ENCODE assay signal across 8 mouse cellular contexts in genomic region chr9:103092248-103092647, GRCm38 (mm10). TPM values are rescaled to one million over a fixed set of nuclear protein-coding genes. Genes with fewer than 3 reads are reported as not detected.
DNase-seq lines count a peak whose midpoint lies in the region; ATAC-seq and TF ChIP-seq lines count a peak whose summit lies in the region.

No protein-coding gene starts in this region.

- H3K4me2 ChIP-seq in embryonic facial prominence, embryonic 14.5 days (ENCODE audit: low read depth, low read length): peak overlapping the region; percentile 87

- no peaks in the 10 kb centered on the region for H3K79me2 ChIP-seq in liver, adult 2 months (ENCODE audit: control insufficient read depth, insufficient read depth, low read length)

- no peaks in the 10 kb centered on the region for H3K27me3 ChIP-seq in embryonic facial prominence, embryonic 14.5 days (replicated peaks; ENCODE audit: control insufficient read depth, insufficient read depth, low read length)
- no peaks in the 10 kb centered on the region for H3K27me3 ChIP-seq in liver, adult 2 months (ENCODE audit: control insufficient read depth, insufficient read depth, low read length)

- DNase-seq in B cell, adult 2 months: peak; percentile 74 to 76
- DNase-seq in embryonic facial prominence, embryonic 14.5 days (ENCODE audit: low spot score): peak; percentile 86
- peak; percentile 34 to 64 for DNase-seq in heart, adult 9 months (ENCODE audit: low spot score in 2 of 2)
- peak; percentile 72 to 74 for DNase-seq in kidney, adult 8-10 months
- peak; percentile 39 for DNase-seq in liver, adult 2 months (ENCODE audit: extremely low read depth, low read depth, low spot score)
- peak; percentile 32 to 37 for DNase-seq in spleen, postnatal 36 days (ENCODE audit: low spot score in 2 of 2)

- TF ChIP-seq POLR2A in bone marrow macrophage, adult 2 months (IDR thresholded peaks at IDR 0.05; ENCODE audit: borderline replicate concordance, low read depth, low read length): no peak
- TF ChIP-seq POLR2A in liver, adult 2 months (IDR thresholded peaks at IDR 0.05; ENCODE audit: extremely low read depth, insufficient read depth, low read length): no peak

- H3K9ac ChIP-seq in embryonic facial prominence, embryonic 14.5 days (ENCODE audit: low read depth, low read length): peak overlapping the region; percentile 65
- peak overlapping the region; percentile 60 for H3K9ac ChIP-seq in liver, adult 2 months (ENCODE audit: low read depth, low read length)

- no peaks in the 10 kb centered on the region for H3K36me3 ChIP-seq in embryonic facial prominence, embryonic 14.5 days (ENCODE audit: control insufficient read depth, insufficient read depth, low read length)
- H3K36me3 ChIP-seq in liver, adult 2 months (ENCODE audit: control insufficient read depth, insufficient read depth, low read length): no peaks in the 10 kb centered on the region

- H3K4me1 ChIP-seq in bone marrow macrophage, adult 2 months (ENCODE audit: control insufficient read depth, insufficient read depth, low read length): peaks cover 5% of the 10 kb centered on the region
- no peaks in the 10 kb centered on the region for H3K4me1 ChIP-seq in embryonic facial prominence, embryonic 14.5 days (ENCODE audit: control insufficient read depth, insufficient read depth, low read length)
- H3K4me1 ChIP-seq in liver, adult 2 months (ENCODE audit: control insufficient read depth, insufficient read depth, low read length): peaks cover 15% of the 10 kb centered on the region

- H3K9me3 ChIP-seq in embryonic facial prominence, embryonic 14.5 days (ENCODE audit: control insufficient read depth, low read length): no peaks in the 10 kb centered on the region

- TF ChIP-seq CTCF in bone marrow macrophage, adult 2 months (IDR thresholded peaks at IDR 0.05; ENCODE audit: low read depth, low read length): peak; percentile 61
- TF ChIP-seq CTCF in liver, adult 2 months (IDR thresholded peaks at IDR 0.05; ENCODE audit: low read depth, low read length): peak; percentile 95

- peak overlapping the region; percentile 39 for H3K4me3 ChIP-seq in bone marrow macrophage, adult 2 months (ENCODE audit: insufficient read depth, low read length)
- H3K4me3 ChIP-seq in embryonic facial prominence, embryonic 14.5 days (ENCODE audit: low read depth, low read length): peak overlapping the region; percentile 44
- peak overlapping the region; percentile 37; the same call in 1 of the 2 replicates for H3K4me3 ChIP-seq in liver, adult 2 months (ENCODE audit: insufficient read depth, low read depth, low read length)

- peak; percentile 90 for ATAC-seq in embryonic facial prominence, embryonic 14.5 days (ENCODE audit: low read depth)
- peak; percentile 59 for ATAC-seq in monocyte, adult 5-6 weeks (replicated peaks; ENCODE audit: insufficient number of reproducible peaks, low FRiP score, low TSS enrichment, poor library complexity, severe bottlenecking)

- no peak overlapping the region for H3K27ac ChIP-seq in bone marrow macrophage, adult 2 months (ENCODE audit: insufficient read depth, low read depth, low read length)
- H3K27ac ChIP-seq in embryonic facial prominence, embryonic 14.5 days (replicated peaks; ENCODE audit: low read depth, low read length): no peak overlapping the region
- H3K27ac ChIP-seq in liver, adult 2 months (replicated peaks; ENCODE audit: insufficient read depth, low read depth, low read length): no peak overlapping the region

- WGBS in embryonic facial prominence, embryonic 14.5 days: 0% methylated on average over 15 of the region's 19 CpGs
- WGBS in liver, adult 2 months: 2% methylated on average over 19 of the region's 19 CpGs

RNA-seq across cellular contexts. Expression of gene Rab6b, which starts 19.3 kb away (rescaled TPM):
- polyA plus RNA-seq in bone marrow macrophage, adult 2 months (2012; ENCODE audit: insufficient read depth, insufficient read length, missing spikeins): 11.1 and 11.4 TPM in 2 replicates
- polyA plus RNA-seq in embryonic facial prominence, embryonic 14.5 days (2014; fragmentation: Nextera tagmentation; extraction: Ambion mirVana): 7.3 and 8.3 TPM in 2 replicates
- 0.37 and 0.74 TPM in 2 replicates for total RNA-seq in liver, adult 2 months (2014; rRNA removed)
- polyA plus RNA-seq in liver, adult 2 months (2012; rRNA removed): 0.02 and 0.25 TPM in 2 replicates
- total RNA-seq in monocyte, adult 5-6 weeks (2017): 0.48 to 6.9 TPM (median 4.3 TPM) in 3 replicates

Comparison
In these comparisons a context has a peak if more than half of its experiments do, and no peak if none do; other contexts are left out.
1. DNase-seq: peak in every context shown above with its lines; median percentile 86 in embryonic facial prominence, embryonic 14.5 days; 75 in B cell, adult 2 months; 73 in kidney, adult 8-10 months; 49 in heart, adult 9 months; 39 in liver, adult 2 months; 34 in spleen, postnatal 36 days.